Mouse (Mus musculus) liver, embryonic 14.5 days (tissue): ENCODE measurements around the gene Limd2.
A peak's percentile ranks its signal among the peaks of the same experiment; 100 is the strongest.

Source experiments
- CTCF ChIP-seq: IDR thresholded peaks from 2 replicates; pipeline ENCODE4 v1.5.1; 2016; ENCODE audit warnings: antibody characterized with exemption, low read depth, control low read depth
- EP300 ChIP-seq: IDR thresholded peaks from 2 replicates; pipeline ENCODE4 v1.6.1; 2016; ENCODE audit warnings: antibody characterized with exemption, low read depth

DNA sequence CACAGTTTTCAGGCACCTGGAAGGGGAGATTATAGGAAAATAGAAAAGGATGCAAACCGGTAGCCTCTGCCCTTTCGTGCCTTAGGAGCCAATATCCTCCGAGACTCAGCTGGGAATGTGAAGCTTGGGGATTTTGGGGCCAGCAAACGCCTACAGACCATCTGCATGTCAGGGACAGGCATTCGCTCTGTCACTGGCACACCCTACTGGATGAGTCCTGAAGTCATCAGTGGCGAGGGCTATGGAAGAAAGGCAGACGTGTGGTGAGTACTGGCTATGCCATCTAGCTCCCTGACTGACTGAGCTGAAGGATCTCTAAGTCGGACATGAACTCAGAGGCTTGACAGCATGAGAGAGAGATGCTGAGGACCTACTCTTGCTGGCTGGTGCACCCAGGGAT lies 8.5 kb downstream of the Limd2 start:
- TF ChIP-seq CTCF (peak; percentile 12; the same call in 1 of the 2 replicates), EP300 (no peak)
